Mouse (Mus musculus): ENCODE data around the gene Gm7030. TPM values are rescaled to one million over a fixed set of nuclear protein-coding genes. Genes with fewer than 3 reads are reported as not detected.
"Not testable (repeated sequence)": the region's sequence is repeated elsewhere in the genome, so short reads cannot be mapped to it uniquely, and the experiment has no call there.

Gm7030 gene
- polyA plus RNA-seq, 1 experiment from 2014 or later: not detected

- not testable (repeated sequence) for H3K9ac ChIP-seq; H3K4me2 ChIP-seq; H3K27ac ChIP-seq; H3K4me1 ChIP-seq; ATAC-seq (ENCODE audit: insufficient number of reproducible peaks, low FRiP score, low TSS enrichment, low read depth); H3K9me3 ChIP-seq; H3K4me3 ChIP-seq; H3K27me3 ChIP-seq; H3K36me3 ChIP-seq
- WGBS: no CpG with 5 or more reads among the region's 2 CpGs
These were observed 37.3 kb downstream of the Gm7030 start for GRCm38 (mm10) chr17:36091933-36092332.

DNA sequence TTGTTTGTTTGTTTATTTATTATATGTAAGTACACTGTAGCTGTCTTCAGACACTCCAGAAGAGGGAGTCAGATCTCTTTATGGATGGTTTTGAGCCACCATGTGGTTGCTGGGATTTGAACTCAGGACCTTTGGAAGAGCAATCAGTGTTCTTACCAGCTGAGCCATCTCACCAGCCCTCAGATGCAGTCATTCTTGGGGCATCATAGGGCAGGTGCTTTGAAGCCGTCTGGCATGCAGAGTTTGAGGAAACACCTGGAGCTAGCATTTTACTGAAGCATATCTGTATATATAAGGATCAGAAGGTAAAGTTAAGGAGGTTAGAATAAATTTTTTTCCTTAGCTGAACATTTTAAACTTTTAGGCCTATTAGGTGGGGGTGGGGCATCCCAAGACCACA, 43.2 kb downstream of the Gm7030 start:
- not testable (repeated sequence) for H3K36me3 ChIP-seq; ATAC-seq (ENCODE audit: insufficient number of reproducible peaks, low FRiP score, low TSS enrichment, low read depth); H3K9ac ChIP-seq; H3K9me3 ChIP-seq; H3K27ac ChIP-seq; H3K4me3 ChIP-seq; H3K4me2 ChIP-seq
- 65% methylated on average over 1 of the region's 1 CpGs for WGBS
- peaks cover 12% of the 10 kb centered on the region for H3K4me1 ChIP-seq
- peaks cover 34% of the 10 kb centered on the region for H3K27me3 ChIP-seq

DNA sequence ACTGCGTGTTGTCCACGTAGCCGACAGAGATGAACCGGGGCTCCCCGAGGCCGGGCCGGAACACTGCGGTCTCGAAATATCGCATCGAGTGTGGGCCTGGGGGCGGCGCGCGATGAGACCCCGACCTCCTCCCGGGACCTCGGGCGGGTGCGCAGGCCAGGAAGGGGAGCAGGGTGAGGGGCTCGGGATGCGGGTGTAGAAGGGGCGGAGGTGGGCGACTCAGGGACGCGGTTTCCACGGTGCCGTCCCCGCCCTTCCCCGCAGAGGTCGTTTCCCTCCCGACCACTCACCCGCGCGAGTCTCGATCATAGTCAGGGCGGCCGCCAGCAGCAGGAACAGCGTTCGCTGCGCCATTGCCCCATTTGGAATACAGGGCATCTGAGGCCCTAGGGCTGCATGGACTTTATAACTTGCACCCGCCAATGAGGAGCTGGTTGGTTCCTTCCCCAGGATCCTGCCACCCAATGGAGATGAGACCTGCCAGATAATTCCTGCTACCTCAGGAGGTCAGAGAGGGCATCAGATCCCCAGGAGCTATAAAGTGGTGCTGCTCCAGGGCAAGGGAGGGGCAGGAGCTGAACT, 45.3 kb downstream of the Gm7030 start:
- peaks cover 12% of the 10 kb centered on the region for H3K4me1 ChIP-seq
- peaks cover 34% of the 10 kb centered on the region for H3K27me3 ChIP-seq
- under 1% methylated on average over 41 of the region's 42 CpGs for WGBS
- H3K4me2 ChIP-seq: peak overlapping the region; percentile 92
- no peak overlapping the region for H3K27ac ChIP-seq
- no peak for ATAC-seq (ENCODE audit: insufficient number of reproducible peaks, low FRiP score, low TSS enrichment, low read depth)
- H3K4me3 ChIP-seq: peak overlapping the region; percentile 45
- H3K36me3 ChIP-seq: no peaks in the 10 kb centered on the region
- H3K9me3 ChIP-seq: no peaks in the 10 kb centered on the region
- 0 out of 2 replicates have a peak overlapping the region, but pooled peaks have one; percentile 4 for H3K9ac ChIP-seq

GRCm38 (mm10) chr17:36083266-36083869, 45.9 kb downstream of the Gm7030 start:
- H3K27me3 ChIP-seq: peaks cover 34% of the 10 kb centered on the region
- ATAC-seq (ENCODE audit: insufficient number of reproducible peaks, low FRiP score, low TSS enrichment, low read depth): no peak
- WGBS: under 1% methylated on average over 46 of the region's 46 CpGs
- 0 out of 2 replicates have a peak overlapping the region, but pooled peaks have one; percentile 4 for H3K9ac ChIP-seq
- peak overlapping the region; percentile 45 for H3K4me3 ChIP-seq
- H3K36me3 ChIP-seq: no peaks in the 10 kb centered on the region
- H3K4me2 ChIP-seq: peak overlapping the region; percentile 92
- no peak overlapping the region for H3K27ac ChIP-seq
- H3K9me3 ChIP-seq: no peaks in the 10 kb centered on the region
- H3K4me1 ChIP-seq: peaks cover 12% of the 10 kb centered on the region

- peak overlapping the region; percentile 45 for H3K4me3 ChIP-seq
- WGBS: 26% methylated on average over 6 of the region's 6 CpGs
- H3K27ac ChIP-seq; H3K9me3 ChIP-seq; H3K9ac ChIP-seq; ATAC-seq (ENCODE audit: insufficient number of reproducible peaks, low FRiP score, low TSS enrichment, low read depth); H3K36me3 ChIP-seq: not testable (repeated sequence)
- peak overlapping the region; percentile 92 for H3K4me2 ChIP-seq
- peaks cover 34% of the 10 kb centered on the region for H3K27me3 ChIP-seq
- peaks cover 12% of the 10 kb centered on the region for H3K4me1 ChIP-seq
These were observed 46.5 kb downstream of the Gm7030 start for GRCm38 (mm10) chr17:36082519-36083232.

- ATAC-seq (ENCODE audit: insufficient number of reproducible peaks, low FRiP score, low TSS enrichment, low read depth); H3K27ac ChIP-seq; H3K9me3 ChIP-seq; H3K36me3 ChIP-seq; H3K4me2 ChIP-seq; H3K9ac ChIP-seq; H3K4me3 ChIP-seq: not testable (repeated sequence)
- Histone ChIP-seq H3K27me3 (peaks cover 34% of the 10 kb centered on the region), H3K4me1 (peaks cover 12% of the 10 kb centered on the region)
These were observed 47.3 kb downstream of the Gm7030 start for GRCm38 (mm10) chr17:36081901-36082300.

GRCm38 (mm10) chr17:36060829-36061228, 68.4 kb downstream of the Gm7030 start:
- no peak overlapping the region for H3K4me3 ChIP-seq
- no peak overlapping the region for H3K4me2 ChIP-seq
- no peak overlapping the region for H3K27ac ChIP-seq
- no peaks in the 10 kb centered on the region for H3K36me3 ChIP-seq
- 34% methylated on average over 2 of the region's 2 CpGs for WGBS
- H3K4me1 ChIP-seq: no peaks in the 10 kb centered on the region
- no peaks in the 10 kb centered on the region for H3K27me3 ChIP-seq
- H3K9ac ChIP-seq: no peak overlapping the region
- no peak for ATAC-seq (ENCODE audit: insufficient number of reproducible peaks, low FRiP score, low TSS enrichment, low read depth)
- H3K9me3 ChIP-seq: no peaks in the 10 kb centered on the region

Other genes starting within 250 kb of the Gm7030 start
- 36.8 and 41.3 TPM in 2 replicates for gene Dhx16, start 249.6 kb downstream of the Gm7030 start, polyA plus RNA-seq (2015; fragmentation: Nextera tagmentation; extraction: Ambion mirVana)
- gene 2310061I04Rik, start 232.0 kb downstream of the Gm7030 start, polyA plus RNA-seq (2015; fragmentation: Nextera tagmentation; extraction: Ambion mirVana): 18.0 and 23.0 TPM in 2 replicates
- 58.9 and 59.1 TPM in 2 replicates for gene Atat1, start 219.3 kb downstream of the Gm7030 start, polyA plus RNA-seq (2015; fragmentation: Nextera tagmentation; extraction: Ambion mirVana)
- gene Mrps18b, start 213.0 kb downstream of the Gm7030 start, polyA plus RNA-seq (2015; fragmentation: Nextera tagmentation; extraction: Ambion mirVana): 72.4 and 77.1 TPM in 2 replicates
- gene Ppp1r10, start 213.0 kb downstream of the Gm7030 start, polyA plus RNA-seq (2015; fragmentation: Nextera tagmentation; extraction: Ambion mirVana): 35.0 and 40.1 TPM in 2 replicates
- 84.7 and 84.9 TPM in 2 replicates for gene Abcf1, start 159.7 kb downstream of the Gm7030 start, polyA plus RNA-seq (2015; fragmentation: Nextera tagmentation; extraction: Ambion mirVana)
- gene Gnl1, start 149.6 kb downstream of the Gm7030 start, polyA plus RNA-seq (2015; fragmentation: Nextera tagmentation; extraction: Ambion mirVana): 53.7 and 60.0 TPM in 2 replicates
- gene Prr3, start 149.2 kb downstream of the Gm7030 start, polyA plus RNA-seq (2015; fragmentation: Nextera tagmentation; extraction: Ambion mirVana): 33.8 and 36.0 TPM in 2 replicates
- 2.8 and 2.9 TPM in 2 replicates for gene H2-T24, start 108.9 kb downstream of the Gm7030 start, polyA plus RNA-seq (2015; fragmentation: Nextera tagmentation; extraction: Ambion mirVana)
- 19.2 and 20.4 TPM in 2 replicates for gene H2-T23, start 96.6 kb downstream of the Gm7030 start, polyA plus RNA-seq (2015; fragmentation: Nextera tagmentation; extraction: Ambion mirVana)
- 29.0 and 32.3 TPM in 2 replicates for gene H2-T22, start 86.7 kb downstream of the Gm7030 start, polyA plus RNA-seq (2015; fragmentation: Nextera tagmentation; extraction: Ambion mirVana)
- gene Gm6034, start 86.5 kb downstream of the Gm7030 start, polyA plus RNA-seq (2015; fragmentation: Nextera tagmentation; extraction: Ambion mirVana): not detected in 2 replicates
- gene Gm11127, start 71.1 kb downstream of the Gm7030 start, polyA plus RNA-seq (2015; fragmentation: Nextera tagmentation; extraction: Ambion mirVana): not detected in 2 replicates
- gene Gm19684, start 7.7 kb downstream of the Gm7030 start, polyA plus RNA-seq (2015; fragmentation: Nextera tagmentation; extraction: Ambion mirVana): not detected in 2 replicates
- not detected in 2 replicates for gene Gm8909, start 39.1 kb upstream of the Gm7030 start, polyA plus RNA-seq (2015; fragmentation: Nextera tagmentation; extraction: Ambion mirVana)
- not detected in 2 replicates for gene H2-T3, start 60.9 kb upstream of the Gm7030 start, polyA plus RNA-seq (2015; fragmentation: Nextera tagmentation; extraction: Ambion mirVana)
- gene Rpp21, start 128.6 kb upstream of the Gm7030 start, polyA plus RNA-seq (2015; fragmentation: Nextera tagmentation; extraction: Ambion mirVana): 89.3 and 104 TPM in 2 replicates
- 16.7 and 17.5 TPM in 2 replicates for gene Trim39, start 142.8 kb upstream of the Gm7030 start, polyA plus RNA-seq (2015; fragmentation: Nextera tagmentation; extraction: Ambion mirVana)
- not detected in 2 replicates for gene H2-M10.2, start 157.1 kb upstream of the Gm7030 start, polyA plus RNA-seq (2015; fragmentation: Nextera tagmentation; extraction: Ambion mirVana)
- gene H2-M10.1, start 196.7 kb upstream of the Gm7030 start, polyA plus RNA-seq (2015; fragmentation: Nextera tagmentation; extraction: Ambion mirVana): not detected in 2 replicates
- gene H2-M10.3, start 239.0 kb upstream of the Gm7030 start, polyA plus RNA-seq (2015; fragmentation: Nextera tagmentation; extraction: Ambion mirVana): not detected in 2 replicates

Data from limb, embryonic 15.5 days (tissue).